Mouse (Mus musculus): ENCODE results near the gene Dhrs9.

Gene Dhrs9

GRCm38 (mm10) chr2:69418294-69418881 is 38.1 kb downstream of the Dhrs9 start:
- no peak for DNase-seq (ENCODE audit: low read depth in 2 of 2, low spot score in 2 of 2)

- no peak for DNase-seq (ENCODE audit: low read depth in 2 of 2, low spot score in 2 of 2)
Observed at GRCm38 (mm10) chr2:69424829-69425228, 44.6 kb downstream of the Dhrs9 start.

- no peak for DNase-seq (ENCODE audit: low read depth in 2 of 2, low spot score in 2 of 2)
Observed at GRCm38 (mm10) chr2:69426081-69426480, 45.8 kb downstream of the Dhrs9 start.

GRCm38 (mm10) chr2:69427141-69427540 is 46.9 kb downstream of the Dhrs9 start:
- no peak for DNase-seq (ENCODE audit: low read depth in 2 of 2, low spot score in 2 of 2)

- peak; percentile 1 to 15 for DNase-seq (ENCODE audit: low read depth in 2 of 2, low spot score in 2 of 2)
Observed at GRCm38 (mm10) chr2:69428116-69428515, 47.9 kb downstream of the Dhrs9 start.

- no peak for DNase-seq (ENCODE audit: low read depth in 2 of 2, low spot score in 2 of 2)
Observed at GRCm38 (mm10) chr2:69441656-69442055, 61.4 kb downstream of the Dhrs9 start.

GRCm38 (mm10) chr2:69445896-69446472 is 65.7 kb downstream of the Dhrs9 start:
- no peak for DNase-seq (ENCODE audit: low read depth in 2 of 2, low spot score in 2 of 2)

- DNase-seq (ENCODE audit: low read depth in 2 of 2, low spot score in 2 of 2): no peak
Observed at GRCm38 (mm10) chr2:69448581-69448980, 68.3 kb downstream of the Dhrs9 start.

- no peak for DNase-seq (ENCODE audit: low read depth in 2 of 2, low spot score in 2 of 2)
Observed at GRCm38 (mm10) chr2:69451128-69451527, 70.9 kb downstream of the Dhrs9 start.

Measured in CD8-positive naive resting alpha-beta T cell, adult 2 months (primary cell).